Mouse (Mus musculus): ENCODE measurements around the gene Dhdh. TPM values are rescaled to one million over a fixed set of nuclear protein-coding genes. Genes with fewer than 3 reads are reported as not detected.

The Dhdh gene
- total and polyA plus RNA-seq, 3 experiments = 6.4 to 8.9 (median 8.2) TPM

DNA sequence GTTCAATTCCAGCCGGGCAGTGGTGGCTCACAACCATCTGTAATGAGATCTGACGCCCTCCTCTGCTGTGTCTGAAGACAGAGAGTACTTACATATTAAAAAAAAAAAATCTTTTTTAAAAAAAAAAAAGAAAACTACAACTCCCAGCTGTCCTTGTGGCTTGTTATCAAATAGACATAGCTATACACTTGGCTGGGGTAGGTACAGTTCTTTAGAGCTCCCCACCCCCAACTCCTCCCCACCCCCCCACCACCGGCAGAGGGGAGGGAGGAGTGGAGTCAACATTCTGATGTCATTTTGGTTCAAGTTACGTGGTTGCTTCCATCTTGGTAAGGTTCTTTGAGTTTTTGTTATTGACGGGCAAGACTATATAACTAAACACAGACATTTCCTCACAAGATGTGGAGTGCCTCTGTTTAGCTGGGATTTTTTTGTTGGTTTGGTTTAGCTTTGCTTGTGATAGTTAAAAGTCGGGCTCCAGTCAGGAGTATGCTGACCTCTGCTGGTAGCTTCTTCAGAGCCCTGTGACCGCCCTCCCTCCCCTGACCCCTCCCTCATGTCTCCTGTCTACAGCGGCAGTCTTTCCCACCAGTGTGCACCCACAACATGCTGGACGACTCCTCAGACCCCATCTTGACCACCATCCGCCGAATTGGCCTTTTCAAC lies 41.1 kb downstream of the Dhdh start:
- no peaks in the 10 kb centered on the region for H3K79me2 ChIP-seq (replicated peaks; ENCODE audit: control insufficient read depth, insufficient read depth, low read length)
- H3K36me3 ChIP-seq (ENCODE audit: control insufficient read depth, insufficient read depth, low read length) = no peaks in the 10 kb centered on the region; the same call in 1 of the 2 replicates
- no peak overlapping the region for H3K9ac ChIP-seq (ENCODE audit: low read depth, low read length)
- intact Hi-C loops (cut with DNase I) = no loop called here
- H3K27me3 ChIP-seq (ENCODE audit: control insufficient read depth, insufficient read depth, low read length) = no peaks in the 10 kb centered on the region
- H3K4me3 ChIP-seq = no peak overlapping the region
- DNase-seq = no peak
- TF ChIP-seq POLR2A (IDR thresholded peaks at IDR 0.05; ENCODE audit: insufficient read depth, low read depth, low read length) = no peak
- TF ChIP-seq EP300 (IDR thresholded peaks at IDR 0.05; ENCODE audit: insufficient read depth, low read depth, low read length) = 0 out of 2 replicates have a peak, but pooled peaks have one; percentile 38
- peak; percentile 65 for TF ChIP-seq CTCF (IDR thresholded peaks at IDR 0.05)
- H3K27ac ChIP-seq = no peak overlapping the region
- H3K4me1 ChIP-seq (ENCODE audit: control insufficient read depth, insufficient read depth, low read length) = no peaks in the 10 kb centered on the region
- WGBS = 39% methylated on average over 11 of the region's 11 CpGs

DNA sequence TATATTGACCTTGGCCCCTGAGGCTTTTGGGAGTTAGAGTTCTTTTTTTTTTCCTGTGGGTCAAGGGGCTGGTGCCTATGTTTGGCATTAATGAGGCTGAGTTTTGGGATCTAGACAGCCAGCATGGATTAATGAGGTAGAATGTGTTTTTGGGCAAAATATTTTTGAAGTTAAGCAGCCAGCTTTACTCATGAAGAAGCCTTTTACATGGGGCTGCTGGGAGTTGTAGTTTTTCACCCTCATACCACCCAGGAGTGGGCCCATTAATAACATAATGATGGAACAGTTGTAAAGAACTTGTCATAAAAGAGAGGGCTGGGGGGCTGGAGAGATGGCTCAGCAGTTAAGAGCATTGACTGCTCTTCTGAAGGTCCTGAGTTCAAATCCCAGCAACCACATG lies 42.0 kb downstream of the Dhdh start:
- no peak for DNase-seq
- H3K36me3 ChIP-seq (ENCODE audit: control insufficient read depth, insufficient read depth, low read length) = no peaks in the 10 kb centered on the region; the same call in 1 of the 2 replicates
- H3K79me2 ChIP-seq (replicated peaks; ENCODE audit: control insufficient read depth, insufficient read depth, low read length) = no peaks in the 10 kb centered on the region
- H3K4me3 ChIP-seq = no peak overlapping the region
- no peaks in the 10 kb centered on the region for H3K27me3 ChIP-seq (ENCODE audit: control insufficient read depth, insufficient read depth, low read length)
- H3K27ac ChIP-seq = no peak overlapping the region
- no peak overlapping the region for H3K9ac ChIP-seq (ENCODE audit: low read depth, low read length)
- TF ChIP-seq CTCF (IDR thresholded peaks at IDR 0.05) (no peak), EP300 (IDR thresholded peaks at IDR 0.05; ENCODE audit: insufficient read depth, low read depth, low read length) (no peak), POLR2A (IDR thresholded peaks at IDR 0.05; ENCODE audit: insufficient read depth, low read depth, low read length) (no peak)
- no peaks in the 10 kb centered on the region for H3K4me1 ChIP-seq (ENCODE audit: control insufficient read depth, insufficient read depth, low read length)
- intact Hi-C loops (cut with DNase I) = no loop called here

DNA sequence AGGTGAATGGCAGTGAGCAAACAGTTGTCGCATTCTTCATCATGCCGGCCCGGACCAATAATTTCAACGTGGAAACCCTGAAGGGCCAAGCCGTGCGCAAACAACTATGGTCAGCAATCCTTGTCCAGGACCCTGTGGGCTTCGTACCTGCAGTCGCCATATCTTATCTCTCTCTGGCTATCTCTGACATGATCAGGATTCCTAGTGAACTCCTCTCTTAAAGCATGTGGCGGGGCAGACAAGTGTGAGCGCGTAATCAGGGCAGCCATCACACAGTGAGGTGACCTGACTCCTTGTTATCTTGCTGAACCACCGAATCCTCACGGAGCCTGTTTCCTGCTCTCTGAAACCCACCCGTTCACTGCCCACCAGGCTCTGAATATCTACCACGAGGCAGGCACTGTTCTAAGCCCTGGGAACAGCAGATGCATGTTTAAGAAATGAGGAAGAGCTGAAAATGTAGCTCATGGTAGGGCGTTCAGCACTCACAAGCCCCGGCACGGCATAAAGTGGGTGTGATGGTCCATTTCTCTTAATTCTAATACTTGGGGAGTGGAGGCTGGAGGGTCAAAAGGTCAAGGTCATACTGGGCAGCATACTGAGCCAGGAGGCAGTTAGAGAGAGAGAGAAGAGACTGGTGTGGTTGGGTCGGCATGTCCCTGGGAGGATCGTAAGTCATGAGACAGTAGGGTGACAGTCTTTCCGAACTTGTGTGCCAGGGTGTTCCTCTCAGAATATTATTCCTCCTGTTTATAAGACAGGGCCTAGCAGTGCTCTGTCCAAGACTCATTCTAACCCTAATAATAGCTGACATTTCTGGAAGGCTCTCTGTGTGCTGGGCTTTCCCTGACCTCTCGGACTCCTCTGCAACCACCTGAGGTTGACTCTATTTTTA lies 44.8 kb downstream of the Dhdh start:
- Histone ChIP-seq H3K27me3 (ENCODE audit: control insufficient read depth, insufficient read depth, low read length) (no peaks in the 10 kb centered on the region), H3K79me2 (replicated peaks; ENCODE audit: control insufficient read depth, insufficient read depth, low read length) (no peaks in the 10 kb centered on the region), H3K36me3 (ENCODE audit: control insufficient read depth, insufficient read depth, low read length) (no peaks in the 10 kb centered on the region; the same call in 1 of the 2 replicates), H3K4me3 (no peak overlapping the region), H3K4me1 (ENCODE audit: control insufficient read depth, insufficient read depth, low read length) (no peaks in the 10 kb centered on the region), H3K9ac (ENCODE audit: low read depth, low read length) (no peak overlapping the region), H3K27ac (peak overlapping the region; percentile 68)
- DNase-seq = no peak
- WGBS = 74% methylated on average over 22 of the region's 22 CpGs
- intact Hi-C loops (cut with DNase I) = no loop called here
- TF ChIP-seq POLR2A (IDR thresholded peaks at IDR 0.05; ENCODE audit: insufficient read depth, low read depth, low read length) (0 out of 2 replicates have a peak, but pooled peaks have one; percentile 11), CTCF (IDR thresholded peaks at IDR 0.05) (no peak), EP300 (IDR thresholded peaks at IDR 0.05; ENCODE audit: insufficient read depth, low read depth, low read length) (peak; percentile 64; the same call in 1 of the 2 replicates)

DNA sequence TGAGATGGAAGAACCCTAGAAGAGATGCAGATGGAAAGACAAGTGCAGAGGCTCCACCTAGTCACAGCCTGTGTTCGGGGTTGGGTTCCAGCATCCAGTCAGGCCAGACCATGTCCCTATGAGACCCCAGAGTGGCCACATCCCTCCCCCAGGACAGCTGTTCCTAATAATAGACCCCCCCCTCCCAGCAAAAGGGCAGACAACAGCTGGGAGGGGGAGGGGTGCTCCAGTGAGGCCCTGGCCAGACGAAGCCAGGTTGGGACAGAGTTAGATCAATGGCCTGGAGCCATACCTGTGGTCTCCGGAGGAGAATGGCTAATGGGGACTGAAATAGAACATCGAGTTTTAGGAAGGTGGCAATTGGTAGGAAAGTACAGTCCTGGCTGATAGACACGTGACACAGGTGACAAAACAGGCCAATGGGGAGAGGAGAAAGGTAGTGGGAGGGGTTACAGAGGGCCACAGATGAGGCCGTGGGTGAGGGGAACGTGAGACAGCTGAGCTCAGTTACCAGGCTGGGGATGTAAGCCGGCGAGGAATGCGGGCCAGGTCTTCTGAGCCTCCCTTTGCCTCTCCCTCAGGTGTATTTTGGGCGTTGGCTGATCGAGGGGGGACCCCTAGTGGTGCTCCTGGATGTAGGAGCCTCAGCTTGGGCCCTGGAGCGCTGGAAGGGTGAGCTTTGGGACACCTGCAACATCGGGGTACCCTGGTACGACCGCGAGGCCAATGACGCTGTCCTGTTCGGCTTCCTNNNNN lies 50.9 kb downstream of the Dhdh start, which contains the start of gene Ruvbl2:
Gene Ruvbl2, minus strand, starts transcription at position 576 of the 756 bp plus-strand sequence.
- Histone ChIP-seq H3K27me3 (ENCODE audit: control insufficient read depth, insufficient read depth, low read length) (no peaks in the 10 kb centered on the region), H3K4me1 (ENCODE audit: control insufficient read depth, insufficient read depth, low read length) (peaks cover 7% of the 10 kb centered on the region), H3K36me3 (ENCODE audit: control insufficient read depth, insufficient read depth, low read length) (no peaks in the 10 kb centered on the region), H3K27ac (no peak within 1 kb of the TSS), H3K79me2 (replicated peaks; ENCODE audit: control insufficient read depth, insufficient read depth, low read length) (no peaks in the 10 kb centered on the region), H3K9ac (ENCODE audit: low read depth, low read length) (no peak within 1 kb of the TSS), H3K4me3 (no peak within 1 kb of the TSS)
- DNase-seq = no peak
- intact Hi-C loops (cut with DNase I) = no loop called here
- 45% methylated on average over 19 of the region's 19 CpGs for WGBS
- TF ChIP-seq CTCF (IDR thresholded peaks at IDR 0.05) = peak; percentile 54
- no peak for TF ChIP-seq POLR2A (IDR thresholded peaks at IDR 0.05; ENCODE audit: insufficient read depth, low read depth, low read length)
- 0 out of 2 replicates have a peak, but pooled peaks have one; percentile 13 for TF ChIP-seq EP300 (IDR thresholded peaks at IDR 0.05; ENCODE audit: insufficient read depth, low read depth, low read length)

DNA sequence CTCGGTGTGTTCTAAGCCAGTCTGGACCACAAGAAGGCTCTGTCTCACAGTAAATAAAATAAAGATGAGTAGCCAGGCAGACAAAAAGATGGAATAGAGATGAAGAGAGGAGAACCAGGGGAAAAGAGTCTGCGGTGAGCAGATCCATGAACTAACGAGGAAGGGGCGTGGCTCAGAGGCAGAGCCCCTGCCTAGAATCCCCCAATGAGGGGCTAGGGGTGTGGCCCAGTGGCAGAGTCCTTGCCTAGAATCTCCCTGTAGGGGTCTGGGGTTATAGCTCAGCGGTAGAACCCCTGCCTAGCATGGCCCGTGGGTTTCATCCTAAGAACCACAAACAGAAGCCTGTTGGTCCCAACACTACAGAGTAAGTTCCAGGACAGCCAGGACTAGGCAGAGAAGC lies 51.6 kb downstream of the Dhdh start:
- intact Hi-C loops (cut with DNase I) = no loop called here
- H3K27me3 ChIP-seq (ENCODE audit: control insufficient read depth, insufficient read depth, low read length) = no peaks in the 10 kb centered on the region
- 60% methylated on average over 6 of the region's 6 CpGs for WGBS
- no peak overlapping the region for H3K4me3 ChIP-seq
- no peaks in the 10 kb centered on the region for H3K36me3 ChIP-seq (ENCODE audit: control insufficient read depth, insufficient read depth, low read length)
- peaks cover 7% of the 10 kb centered on the region for H3K4me1 ChIP-seq (ENCODE audit: control insufficient read depth, insufficient read depth, low read length)
- no peak for DNase-seq
- no peak overlapping the region for H3K9ac ChIP-seq (ENCODE audit: low read depth, low read length)
- no peak for TF ChIP-seq EP300 (IDR thresholded peaks at IDR 0.05; ENCODE audit: insufficient read depth, low read depth, low read length)
- TF ChIP-seq CTCF (IDR thresholded peaks at IDR 0.05) = no peak
- no peak for TF ChIP-seq POLR2A (IDR thresholded peaks at IDR 0.05; ENCODE audit: insufficient read depth, low read depth, low read length)
- H3K27ac ChIP-seq = no peak overlapping the region
- H3K79me2 ChIP-seq (replicated peaks; ENCODE audit: control insufficient read depth, insufficient read depth, low read length) = no peaks in the 10 kb centered on the region
